Mouse (Mus musculus): ENCODE data around the gene Psmd4.

GRCm38 (mm10) chr3:95066095-95066494 is 23.7 kb upstream of the Psmd4 start:
- TF ChIP-seq CTCF (IDR thresholded peaks at IDR 0.05; ENCODE audit: insufficient read depth, low read length): no peak
- TF ChIP-seq POLR2A (IDR thresholded peaks at IDR 0.05; ENCODE audit: borderline replicate concordance, extremely low read depth, low read depth, low read length): no peak
